Mouse (Mus musculus): ENCODE data around the gene Thrb.

GRCm38 (mm10) chr14:17859790-17860385 is 199.8 kb downstream of the Thrb start:
- TF ChIP-seq TAL1 (IDR thresholded peaks at IDR 0.05; ENCODE audit: low read length) (no peak), GATA1 (IDR thresholded peaks at IDR 0.05; ENCODE audit: low read length) (no peak)
